Mouse (Mus musculus): ENCODE measurements around the gene Ttc23l. TPM values are rescaled to one million over a fixed set of nuclear protein-coding genes. Genes with fewer than 3 reads are reported as not detected.
A peak's percentile ranks its signal among the peaks of the same experiment; 100 is the strongest.

The Ttc23l gene
- polyA plus RNA-seq (2015; fragmentation: Nextera tagmentation; extraction: Ambion mirVana), result not detected in 2 replicates

GRCm38 (mm10) chr15:10558465-10558864, at the start of gene Ttc23l:
Gene Ttc23l (minus strand): TSS chr15:10558668.
- no peak for ATAC-seq

DNA sequence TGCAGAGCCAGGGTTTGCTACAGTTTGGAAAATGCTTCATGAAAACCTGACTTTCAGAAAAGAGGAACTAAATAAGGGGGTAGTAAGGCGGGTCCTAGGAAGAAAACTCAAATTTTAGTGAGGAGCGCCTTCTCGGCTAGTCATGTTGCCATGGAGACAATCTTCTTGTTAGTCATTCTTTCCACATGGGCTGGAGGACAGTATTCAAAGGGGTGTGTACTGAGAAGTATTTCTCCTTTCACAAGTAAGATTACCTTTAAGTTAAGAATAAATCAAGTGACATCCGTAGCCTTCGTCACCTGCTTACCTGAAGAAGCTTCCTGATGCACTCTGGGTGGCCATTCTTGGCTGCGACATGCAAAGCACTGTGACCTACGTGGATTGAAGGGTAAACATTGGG, 40.9 kb upstream of the Ttc23l start:
- no peaks in the 10 kb centered on the region for H3K27me3 ChIP-seq (replicated peaks; ENCODE audit: control insufficient read depth, insufficient read depth, low read length)
- H3K9ac ChIP-seq (replicated peaks; ENCODE audit: low read depth, low read length), result no peak overlapping the region
- H3K4me1 ChIP-seq (replicated peaks; ENCODE audit: control insufficient read depth, insufficient read depth, low read length), result 0 out of 2 replicates have a peak, but pooled peaks cover 4% of the 10 kb centered on the region
- peaks cover 5% of the 10 kb centered on the region; the same call in 1 of the 2 replicates for H3K9me3 ChIP-seq (ENCODE audit: control insufficient read depth, low read length)
- no peak overlapping the region for H3K27ac ChIP-seq (ENCODE audit: low read length)
- no peak overlapping the region for H3K4me3 ChIP-seq (replicated peaks; ENCODE audit: low read length)
- ATAC-seq, result 0 out of 2 replicates have a peak, but pooled peaks have one; percentile 19
- 83% methylated on average over 7 of the region's 7 CpGs for WGBS
- no peak overlapping the region for H3K4me2 ChIP-seq (ENCODE audit: low read length)
- H3K36me3 ChIP-seq (ENCODE audit: control insufficient read depth, insufficient read depth), result peaks cover 4% of the 10 kb centered on the region

More at GRCm38 (mm10) chr15:10558465-10558864, at the start of gene Ttc23l:
- no peaks in the 10 kb centered on the region for H3K27me3 ChIP-seq (replicated peaks; ENCODE audit: control insufficient read depth, insufficient read depth, low read length)
- H3K9ac ChIP-seq (replicated peaks; ENCODE audit: low read depth, low read length), result no peak within 1 kb of the TSS
- H3K4me2 ChIP-seq (ENCODE audit: low read length), result no peak within 1 kb of the TSS
- no peak within 1 kb of the TSS for H3K4me3 ChIP-seq (replicated peaks; ENCODE audit: low read length)
- H3K36me3 ChIP-seq (ENCODE audit: control insufficient read depth, insufficient read depth), result no peaks in the 10 kb centered on the region
- no peaks in the 10 kb centered on the region for H3K4me1 ChIP-seq (replicated peaks; ENCODE audit: control insufficient read depth, insufficient read depth, low read length)
- no peaks in the 10 kb centered on the region for H3K9me3 ChIP-seq (ENCODE audit: control insufficient read depth, low read length)
- H3K27ac ChIP-seq (ENCODE audit: low read length), result no peak within 1 kb of the TSS
- 85% methylated on average over 13 of the region's 13 CpGs for WGBS

GRCm38 (mm10) chr15:10598259-10599225, 40.1 kb upstream of the Ttc23l start:
- no peak for ATAC-seq
- 80% methylated on average over 16 of the region's 16 CpGs for WGBS
- no peaks in the 10 kb centered on the region for H3K36me3 ChIP-seq (ENCODE audit: control insufficient read depth, insufficient read depth)

DNA sequence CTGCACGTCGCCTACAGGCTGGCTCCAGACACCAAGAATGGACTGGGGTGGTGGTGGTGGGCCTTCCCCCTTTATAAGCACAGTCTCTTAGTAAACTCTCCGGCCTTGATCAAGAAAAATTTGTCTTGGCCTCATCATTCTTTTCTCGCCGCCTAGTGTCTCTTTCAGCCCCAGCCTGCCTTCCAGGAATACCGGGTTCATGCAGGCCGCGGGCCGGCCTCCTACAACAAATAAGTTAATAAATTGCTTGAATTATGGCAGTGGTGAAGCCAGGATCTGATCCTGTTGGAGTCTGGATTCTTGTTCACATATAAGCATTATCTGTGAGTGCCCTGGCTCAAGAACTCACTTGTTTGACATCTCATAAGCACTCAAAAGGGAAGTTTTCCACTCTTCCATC, 38.4 kb upstream of the Ttc23l start:
- Histone ChIP-seq H3K4me1 (replicated peaks; ENCODE audit: control insufficient read depth, insufficient read depth, low read length) (0 out of 2 replicates have a peak, but pooled peaks cover 4% of the 10 kb centered on the region), H3K4me3 (replicated peaks; ENCODE audit: low read length) (no peak overlapping the region), H3K36me3 (ENCODE audit: control insufficient read depth, insufficient read depth) (no peaks in the 10 kb centered on the region), H3K27ac (ENCODE audit: low read length) (no peak overlapping the region), H3K4me2 (ENCODE audit: low read length) (no peak overlapping the region), H3K9me3 (ENCODE audit: control insufficient read depth, low read length) (no peaks in the 10 kb centered on the region), H3K27me3 (replicated peaks; ENCODE audit: control insufficient read depth, insufficient read depth, low read length) (no peaks in the 10 kb centered on the region), H3K9ac (replicated peaks; ENCODE audit: low read depth, low read length) (no peak overlapping the region)
- no peak for ATAC-seq
- WGBS, result 97% methylated on average over 9 of the region's 9 CpGs

More at GRCm38 (mm10) chr15:10598259-10599225, 40.1 kb upstream of the Ttc23l start:
- Histone ChIP-seq H3K4me2 (ENCODE audit: low read length) (no peak overlapping the region), H3K27ac (ENCODE audit: low read length) (no peak overlapping the region), H3K4me3 (replicated peaks; ENCODE audit: low read length) (no peak overlapping the region), H3K27me3 (replicated peaks; ENCODE audit: control insufficient read depth, insufficient read depth, low read length) (no peaks in the 10 kb centered on the region), H3K9me3 (ENCODE audit: control insufficient read depth, low read length) (no peaks in the 10 kb centered on the region), H3K4me1 (replicated peaks; ENCODE audit: control insufficient read depth, insufficient read depth, low read length) (0 out of 2 replicates have a peak, but pooled peaks cover 4% of the 10 kb centered on the region), H3K9ac (replicated peaks; ENCODE audit: low read depth, low read length) (no peak overlapping the region)

GRCm38 (mm10) chr15:10595408-10595807, 36.9 kb upstream of the Ttc23l start:
- 36% methylated on average over 6 of the region's 6 CpGs for WGBS
- Histone ChIP-seq H3K9ac (replicated peaks; ENCODE audit: low read depth, low read length) (no peak overlapping the region), H3K9me3 (ENCODE audit: control insufficient read depth, low read length) (no peaks in the 10 kb centered on the region), H3K27ac (ENCODE audit: low read length) (no peak overlapping the region), H3K27me3 (replicated peaks; ENCODE audit: control insufficient read depth, insufficient read depth, low read length) (no peaks in the 10 kb centered on the region), H3K4me3 (replicated peaks; ENCODE audit: low read length) (no peak overlapping the region), H3K4me1 (replicated peaks; ENCODE audit: control insufficient read depth, insufficient read depth, low read length) (0 out of 2 replicates have a peak, but pooled peaks cover 4% of the 10 kb centered on the region), H3K36me3 (ENCODE audit: control insufficient read depth, insufficient read depth) (no peaks in the 10 kb centered on the region), H3K4me2 (ENCODE audit: low read length) (no peak overlapping the region)
- peak; percentile 52; the same call in 1 of the 2 replicates for ATAC-seq

- H3K36me3 ChIP-seq (ENCODE audit: control insufficient read depth, insufficient read depth), result no peaks in the 10 kb centered on the region
- no peaks in the 10 kb centered on the region for H3K9me3 ChIP-seq (ENCODE audit: control insufficient read depth, low read length)
- H3K4me1 ChIP-seq (replicated peaks; ENCODE audit: control insufficient read depth, insufficient read depth, low read length), result 0 out of 2 replicates have a peak, but pooled peaks cover 4% of the 10 kb centered on the region
- ATAC-seq, result no peak
- no peak overlapping the region for H3K4me3 ChIP-seq (replicated peaks; ENCODE audit: low read length)
- no peak overlapping the region for H3K27ac ChIP-seq (ENCODE audit: low read length)
- H3K27me3 ChIP-seq (replicated peaks; ENCODE audit: control insufficient read depth, insufficient read depth, low read length), result no peaks in the 10 kb centered on the region
- WGBS, result 63% methylated on average over 10 of the region's 10 CpGs
- no peak overlapping the region for H3K9ac ChIP-seq (replicated peaks; ENCODE audit: low read depth, low read length)
- H3K4me2 ChIP-seq (ENCODE audit: low read length), result no peak overlapping the region
Measured at GRCm38 (mm10) chr15:10594910-10595309, 36.4 kb upstream of the Ttc23l start.

DNA sequence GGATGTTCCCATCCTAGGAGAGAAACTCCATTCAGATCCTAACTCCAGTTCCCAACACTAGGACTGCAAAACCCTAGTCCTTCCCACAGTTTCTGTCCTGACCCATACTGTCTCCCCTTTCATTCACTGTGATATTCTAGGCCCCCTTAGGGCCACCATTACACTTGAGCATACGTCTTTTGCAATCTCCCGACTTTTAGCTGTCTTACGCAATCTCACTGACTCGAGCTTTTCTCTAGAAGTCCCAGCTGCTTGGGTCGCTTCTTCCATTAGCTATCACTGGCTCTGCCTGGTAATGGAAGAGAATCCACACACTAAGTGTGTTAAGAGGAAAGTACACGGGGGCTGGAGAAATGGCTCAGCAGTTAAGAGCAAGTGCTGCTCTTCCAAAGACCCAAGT, 34.6 kb upstream of the Ttc23l start:
- H3K4me3 ChIP-seq (replicated peaks; ENCODE audit: low read length), result no peak overlapping the region
- H3K27me3 ChIP-seq (replicated peaks; ENCODE audit: control insufficient read depth, insufficient read depth, low read length), result no peaks in the 10 kb centered on the region
- H3K9ac ChIP-seq (replicated peaks; ENCODE audit: low read depth, low read length), result no peak overlapping the region
- no peak overlapping the region for H3K27ac ChIP-seq (ENCODE audit: low read length)
- H3K36me3 ChIP-seq (ENCODE audit: control insufficient read depth, insufficient read depth), result no peaks in the 10 kb centered on the region
- H3K9me3 ChIP-seq (ENCODE audit: control insufficient read depth, low read length), result no peaks in the 10 kb centered on the region
- no peak overlapping the region for H3K4me2 ChIP-seq (ENCODE audit: low read length)
- no peak for ATAC-seq
- 92% methylated on average over 6 of the region's 6 CpGs for WGBS
- H3K4me1 ChIP-seq (replicated peaks; ENCODE audit: control insufficient read depth, insufficient read depth, low read length), result no peaks in the 10 kb centered on the region

- H3K9ac ChIP-seq (replicated peaks; ENCODE audit: low read depth, low read length), result no peak overlapping the region
- ATAC-seq, result no peak
- H3K27ac ChIP-seq (ENCODE audit: low read length), result no peak overlapping the region
- no peaks in the 10 kb centered on the region for H3K36me3 ChIP-seq (ENCODE audit: control insufficient read depth, insufficient read depth)
- no peak overlapping the region for H3K4me3 ChIP-seq (replicated peaks; ENCODE audit: low read length)
- WGBS, result 85% methylated on average over 2 of the region's 2 CpGs
- H3K4me2 ChIP-seq (ENCODE audit: low read length), result no peak overlapping the region
- H3K4me1 ChIP-seq (replicated peaks; ENCODE audit: control insufficient read depth, insufficient read depth, low read length), result no peaks in the 10 kb centered on the region
- no peaks in the 10 kb centered on the region for H3K27me3 ChIP-seq (replicated peaks; ENCODE audit: control insufficient read depth, insufficient read depth, low read length)
- H3K9me3 ChIP-seq (ENCODE audit: control insufficient read depth, low read length), result no peaks in the 10 kb centered on the region
Measured at GRCm38 (mm10) chr15:10586565-10586964, 28.1 kb upstream of the Ttc23l start.

- WGBS, result 72% methylated on average over 10 of the region's 10 CpGs
- peak overlapping the region; percentile 33; the same call in 1 of the 2 replicates for H3K27ac ChIP-seq (ENCODE audit: low read length)
- no peaks in the 10 kb centered on the region for H3K36me3 ChIP-seq (ENCODE audit: control insufficient read depth, insufficient read depth)
- peak; percentile 83 for ATAC-seq
- no peak overlapping the region for H3K9ac ChIP-seq (replicated peaks; ENCODE audit: low read depth, low read length)
- H3K4me1 ChIP-seq (replicated peaks; ENCODE audit: control insufficient read depth, insufficient read depth, low read length), result no peaks in the 10 kb centered on the region
- H3K9me3 ChIP-seq (ENCODE audit: control insufficient read depth, low read length), result no peaks in the 10 kb centered on the region
- H3K27me3 ChIP-seq (replicated peaks; ENCODE audit: control insufficient read depth, insufficient read depth, low read length), result no peaks in the 10 kb centered on the region
- no peak overlapping the region for H3K4me3 ChIP-seq (replicated peaks; ENCODE audit: low read length)
- no peak overlapping the region for H3K4me2 ChIP-seq (ENCODE audit: low read length)
Measured at GRCm38 (mm10) chr15:10584359-10585187, 26.1 kb upstream of the Ttc23l start.

All from forebrain, embryonic 16.5 days (tissue).